In the genomic region with DNA sequence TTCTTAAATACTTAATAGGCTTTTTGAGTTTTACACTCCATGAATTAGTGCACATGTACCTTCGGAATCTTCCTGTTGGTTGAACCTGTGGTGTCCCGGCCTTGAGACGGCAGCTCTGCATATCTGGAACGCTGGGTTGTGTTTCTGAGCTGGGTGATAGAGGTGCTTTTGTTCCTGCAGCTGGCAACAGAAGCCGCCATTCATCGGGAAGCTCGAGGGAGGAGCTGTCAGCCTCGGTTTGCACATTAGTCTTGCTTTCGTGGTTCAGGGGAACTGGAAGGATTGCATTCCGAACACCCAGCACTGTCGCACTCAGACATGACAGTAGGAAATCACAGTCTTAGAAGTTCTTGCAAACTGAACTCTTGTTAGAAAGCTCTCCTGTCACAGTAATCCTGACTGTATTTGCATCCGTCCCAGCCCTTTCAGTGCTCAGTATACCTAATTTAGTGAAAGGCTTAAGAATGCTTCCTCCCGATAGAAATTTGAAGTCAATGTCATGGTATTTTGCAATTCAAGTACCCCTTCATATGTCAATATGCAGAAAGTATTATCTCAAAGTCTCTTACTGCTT, we compare ENCODE assay signal across 8 mouse cellular contexts.
DNase-seq lines count a peak whose midpoint lies in the region; ATAC-seq lines count a peak whose summit lies in the region.

No protein-coding gene starts in this region.

- ATAC-seq in forebrain, embryonic 11.5 days (replicated peaks; ENCODE audit: low FRiP score), result peak; percentile 49
- ATAC-seq in megakaryocyte progenitor cell, adult 5-6 weeks (replicated peaks; ENCODE audit: poor library complexity), result no peak

- H3K4me2 ChIP-seq in forebrain, embryonic 11.5 days (ENCODE audit: low read depth, low read length, severe bottlenecking), result peak overlapping the region; percentile 3; the same call in 1 of the 2 replicates

- H3K4me3 ChIP-seq in forebrain, embryonic 11.5 days (ENCODE audit: low read depth, low read length), result no peak overlapping the region

- H3K27me3 ChIP-seq in forebrain, embryonic 11.5 days (ENCODE audit: control insufficient read depth, insufficient read depth, low read length), result no peaks in the 10 kb centered on the region

- WGBS in forebrain, embryonic 11.5 days, result 10% methylated on average over 13 of the region's 13 CpGs

- DNase-seq in layer of hippocampus, adult 18-20 months (ENCODE audit: low spot score in 2 of 2), result peak; percentile 16 to 63
- no peak for DNase-seq in layer of hippocampus, adult 9-10 months (ENCODE audit: low spot score)
- DNase-seq in forebrain, embryonic 11.5 days (ENCODE audit: low spot score), result no peak
- DNase-seq in left cerebral cortex, postnatal 10 days (ENCODE audit: extremely low spot score in 1 of 2, low spot score in 2 of 2), result peak; percentile 16 to 37
- peak; percentile 74 for DNase-seq in retina, embryonic 14.5 days (ENCODE audit: low spot score)
- no peak for DNase-seq in thymus, adult 18-20 months
- DNase-seq in lung, postnatal 25 days (ENCODE audit: low spot score), result no peak

- no peak overlapping the region for H3K9ac ChIP-seq in forebrain, embryonic 11.5 days (ENCODE audit: low read length)

- no peaks in the 10 kb centered on the region for H3K9me3 ChIP-seq in forebrain, embryonic 11.5 days (ENCODE audit: control insufficient read depth, low read length)

- H3K27ac ChIP-seq in forebrain, embryonic 11.5 days (ENCODE audit: low read depth, low read length), result no peak overlapping the region

- peaks cover 2% of the 10 kb centered on the region for H3K4me1 ChIP-seq in forebrain, embryonic 11.5 days (replicated peaks; ENCODE audit: control insufficient read depth, insufficient read depth, low read length)

- intact Hi-C loops in left cerebral cortex, postnatal 10 days (cut with DNase I), result no loop called here

- H3K36me3 ChIP-seq in forebrain, embryonic 11.5 days (ENCODE audit: control insufficient read depth, insufficient read depth, low read length), result no peaks in the 10 kb centered on the region

Comparison
In these comparisons a context has a peak if more than half of its experiments do, and no peak if none do; other contexts are left out.
1. DNase-seq: peak in layer of hippocampus, adult 18-20 months (2 of 2), left cerebral cortex, postnatal 10 days (2 of 2) and retina, embryonic 14.5 days (single experiment); none in layer of hippocampus, adult 9-10 months (single experiment), forebrain, embryonic 11.5 days (single experiment), thymus, adult 18-20 months (0 of 2) and lung, postnatal 25 days (single experiment).